Mouse (Mus musculus): ENCODE measurements at regions not wholly inside any gene's neighbourhood (a gene's known extent, or its start where the extent isn't known, plus 50 kb on each side); places are given as distances from the start of the nearest gene placed in this dataset.

GRCm38 (mm10) chr2:123458034-123458677 lies 631.6 kb upstream of the Sema6d start:
- no peaks in the 10 kb centered on the region for H3K4me1 ChIP-seq (replicated peaks; ENCODE audit: control insufficient read depth, insufficient read depth, low read length)
- H3K27ac ChIP-seq (ENCODE audit: control insufficient read depth, insufficient read depth, low read length) = no peak overlapping the region
- no peak for DNase-seq
- WGBS = 82% methylated on average over 5 of the region's 5 CpGs
- H3K4me3 ChIP-seq (ENCODE audit: control insufficient read depth, insufficient read depth, low read length) = no peak overlapping the region
- no peaks in the 10 kb centered on the region for H3K36me3 ChIP-seq (ENCODE audit: control insufficient read depth, insufficient read depth, low read length)
- no peak for TF ChIP-seq POLR2A (IDR thresholded peaks at IDR 0.05; ENCODE audit: control insufficient read depth, extremely low read depth, insufficient read depth, low read length, poor library complexity)
- no peak for TF ChIP-seq CTCF (IDR thresholded peaks at IDR 0.05; ENCODE audit: borderline replicate concordance, control insufficient read depth, extremely low read depth, insufficient read depth, low read length, poor library complexity)
- H3K27me3 ChIP-seq (ENCODE audit: control insufficient read depth, insufficient read depth, low read length) = no peaks in the 10 kb centered on the region

- Histone ChIP-seq H3K4me1 (replicated peaks; ENCODE audit: control insufficient read depth, insufficient read depth, low read length) (no peaks in the 10 kb centered on the region), H3K27ac (ENCODE audit: control insufficient read depth, insufficient read depth, low read length) (no peak overlapping the region), H3K36me3 (ENCODE audit: control insufficient read depth, insufficient read depth, low read length) (no peaks in the 10 kb centered on the region), H3K4me3 (ENCODE audit: control insufficient read depth, insufficient read depth, low read length) (no peak overlapping the region), H3K27me3 (ENCODE audit: control insufficient read depth, insufficient read depth, low read length) (no peaks in the 10 kb centered on the region)
- 63% methylated on average over 2 of the region's 2 CpGs for WGBS
- no peak for TF ChIP-seq POLR2A (IDR thresholded peaks at IDR 0.05; ENCODE audit: control insufficient read depth, extremely low read depth, insufficient read depth, low read length, poor library complexity)
- TF ChIP-seq CTCF (IDR thresholded peaks at IDR 0.05; ENCODE audit: borderline replicate concordance, control insufficient read depth, extremely low read depth, insufficient read depth, low read length, poor library complexity) = no peak
- no peak for DNase-seq
Measured at GRCm38 (mm10) chr2:123473840-123474239, 615.9 kb upstream of the Sema6d start.

GRCm38 (mm10) chr2:123486681-123487080 lies 603.1 kb upstream of the Sema6d start:
- no peaks in the 10 kb centered on the region for H3K4me1 ChIP-seq (replicated peaks; ENCODE audit: control insufficient read depth, insufficient read depth, low read length)
- 40% methylated on average over 1 of the region's 1 CpGs for WGBS

GRCm38 (mm10) chr2:123506162-123506561 lies 583.6 kb upstream of the Sema6d start:
- Histone ChIP-seq H3K27ac (ENCODE audit: control insufficient read depth, insufficient read depth, low read length) (no peak overlapping the region), H3K36me3 (ENCODE audit: control insufficient read depth, insufficient read depth, low read length) (no peaks in the 10 kb centered on the region), H3K4me3 (ENCODE audit: control insufficient read depth, insufficient read depth, low read length) (no peak overlapping the region), H3K27me3 (ENCODE audit: control insufficient read depth, insufficient read depth, low read length) (no peaks in the 10 kb centered on the region), H3K4me1 (replicated peaks; ENCODE audit: control insufficient read depth, insufficient read depth, low read length) (no peaks in the 10 kb centered on the region)
- DNase-seq = no peak
- TF ChIP-seq POLR2A (IDR thresholded peaks at IDR 0.05; ENCODE audit: control insufficient read depth, extremely low read depth, insufficient read depth, low read length, poor library complexity) = no peak
- no peak for TF ChIP-seq CTCF (IDR thresholded peaks at IDR 0.05; ENCODE audit: borderline replicate concordance, control insufficient read depth, extremely low read depth, insufficient read depth, low read length, poor library complexity)
- WGBS = 81% methylated on average over 1 of the region's 1 CpGs

More at GRCm38 (mm10) chr2:123486681-123487080, 603.1 kb upstream of the Sema6d start:
- Histone ChIP-seq H3K36me3 (ENCODE audit: control insufficient read depth, insufficient read depth, low read length) (no peaks in the 10 kb centered on the region), H3K27me3 (ENCODE audit: control insufficient read depth, insufficient read depth, low read length) (no peaks in the 10 kb centered on the region), H3K4me3 (ENCODE audit: control insufficient read depth, insufficient read depth, low read length) (no peak overlapping the region), H3K27ac (ENCODE audit: control insufficient read depth, insufficient read depth, low read length) (no peak overlapping the region)
- TF ChIP-seq POLR2A (IDR thresholded peaks at IDR 0.05; ENCODE audit: control insufficient read depth, extremely low read depth, insufficient read depth, low read length, poor library complexity) = no peak
- DNase-seq = no peak

GRCm38 (mm10) chr2:123507095-123507494 lies 582.7 kb upstream of the Sema6d start:
- no peak for DNase-seq
- H3K27ac ChIP-seq (ENCODE audit: control insufficient read depth, insufficient read depth, low read length) = no peak overlapping the region
- H3K4me3 ChIP-seq (ENCODE audit: control insufficient read depth, insufficient read depth, low read length) = no peak overlapping the region
- TF ChIP-seq CTCF (IDR thresholded peaks at IDR 0.05; ENCODE audit: borderline replicate concordance, control insufficient read depth, extremely low read depth, insufficient read depth, low read length, poor library complexity) (no peak), POLR2A (IDR thresholded peaks at IDR 0.05; ENCODE audit: control insufficient read depth, extremely low read depth, insufficient read depth, low read length, poor library complexity) (no peak)
- H3K4me1 ChIP-seq (replicated peaks; ENCODE audit: control insufficient read depth, insufficient read depth, low read length) = no peaks in the 10 kb centered on the region
- H3K36me3 ChIP-seq (ENCODE audit: control insufficient read depth, insufficient read depth, low read length) = no peaks in the 10 kb centered on the region
- H3K27me3 ChIP-seq (ENCODE audit: control insufficient read depth, insufficient read depth, low read length) = no peaks in the 10 kb centered on the region

GRCm38 (mm10) chr2:123528915-123529314 lies 560.9 kb upstream of the Sema6d start:
- TF ChIP-seq POLR2A (IDR thresholded peaks at IDR 0.05; ENCODE audit: control insufficient read depth, extremely low read depth, insufficient read depth, low read length, poor library complexity) (no peak), CTCF (IDR thresholded peaks at IDR 0.05; ENCODE audit: borderline replicate concordance, control insufficient read depth, extremely low read depth, insufficient read depth, low read length, poor library complexity) (no peak)
- no peaks in the 10 kb centered on the region for H3K4me1 ChIP-seq (replicated peaks; ENCODE audit: control insufficient read depth, insufficient read depth, low read length)
- no peak for DNase-seq
- no peaks in the 10 kb centered on the region for H3K36me3 ChIP-seq (ENCODE audit: control insufficient read depth, insufficient read depth, low read length)
- H3K4me3 ChIP-seq (ENCODE audit: control insufficient read depth, insufficient read depth, low read length) = no peak overlapping the region
- H3K27ac ChIP-seq (ENCODE audit: control insufficient read depth, insufficient read depth, low read length) = no peak overlapping the region
- WGBS = 66% methylated on average over 1 of the region's 1 CpGs
- no peaks in the 10 kb centered on the region for H3K27me3 ChIP-seq (ENCODE audit: control insufficient read depth, insufficient read depth, low read length)
